Mouse (Mus musculus): ENCODE results near the gene Rnf43.

DNA sequence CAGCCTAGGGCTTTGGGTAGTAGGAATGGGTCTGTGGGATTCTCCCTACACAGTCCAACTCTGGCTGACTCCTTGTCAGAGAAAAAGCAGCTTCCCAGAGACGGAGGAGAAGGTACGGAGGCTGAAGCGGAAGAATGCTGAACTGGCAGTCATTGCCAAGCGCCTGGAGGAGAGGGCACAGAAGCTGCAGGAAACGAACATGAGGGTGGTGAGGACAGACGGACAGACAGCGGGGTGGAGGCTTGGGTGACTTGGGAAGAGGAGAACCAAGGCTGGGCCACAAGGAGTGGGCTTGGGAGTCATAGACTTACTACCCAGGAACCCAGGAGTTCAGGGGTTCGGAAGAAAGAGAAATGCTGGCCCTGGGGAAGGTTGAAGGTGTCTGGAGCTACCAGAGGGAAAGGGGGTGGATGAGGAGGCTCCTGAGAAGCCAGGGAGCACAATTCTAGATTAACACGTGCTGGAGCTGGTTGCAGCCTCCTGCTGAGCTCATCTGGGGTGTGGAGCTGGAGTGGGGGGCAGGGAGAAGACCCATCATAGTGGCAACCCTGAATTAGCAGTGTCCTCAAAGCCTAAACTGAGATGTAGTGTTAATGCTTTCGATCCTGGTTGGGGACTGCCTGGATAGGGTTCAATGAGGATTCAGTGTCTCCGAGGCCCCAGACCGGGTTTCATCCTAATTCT, 100.3 kb downstream of the Rnf43 start:
- TF ChIP-seq GATA1 (IDR thresholded peaks at IDR 0.05; ENCODE audit: low read length): no peak
- no peak for TF ChIP-seq TAL1 (IDR thresholded peaks at IDR 0.05; ENCODE audit: low read length)
